Mouse (Mus musculus): Measurements from ENCODE around the gene Osbpl10. TPM values are rescaled to one million over a fixed set of nuclear protein-coding genes. Genes with fewer than 3 reads are reported as not detected.

Osbpl10 gene
- total and polyA plus RNA-seq, 3 experiments = 0.19 TPM; not detected in 2

DNA sequence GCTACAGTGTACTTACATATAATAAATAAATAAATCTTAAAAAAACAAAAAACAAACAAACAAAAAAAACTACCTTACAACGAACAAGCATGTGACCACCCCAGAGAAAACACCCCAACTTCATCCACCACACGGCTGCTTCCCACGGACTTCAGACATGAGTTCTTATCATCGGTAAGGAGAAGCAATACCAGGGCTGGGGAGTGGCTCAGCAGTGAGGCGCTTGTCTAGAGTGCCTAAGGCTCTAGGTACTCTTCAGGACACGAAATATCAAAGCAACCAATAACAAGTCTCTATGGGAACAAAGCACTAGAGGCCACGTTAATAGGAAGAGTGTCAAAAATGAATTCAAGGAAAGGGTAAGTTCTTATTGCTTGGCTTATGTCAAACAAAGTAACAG is 282.1 kb downstream of the Osbpl10 start:
- no peak overlapping the region for H3K9ac ChIP-seq (ENCODE audit: insufficient read depth, low read depth)
- no peak for DNase-seq (ENCODE audit: extremely low read depth)
- no peak overlapping the region for H3K4me3 ChIP-seq (replicated peaks in 1 of 3; ENCODE audit: low read depth in 2 of 3, low read length in 2 of 3, poor library complexity in 1 of 3)
- H3K4me1 ChIP-seq (ENCODE audit: control insufficient read depth in 1 of 2, insufficient read depth in 2 of 2) = no peaks in the 10 kb centered on the region
- in situ Hi-C loops (cut with MboI; ENCODE audit: low pct_ligation_motif_present, low pct_unique_long_range_greater_than_20kb, low sequenced_read_pairs) (no loop called here), dilution Hi-C loops (cut with MboI; ENCODE audit: extremely low pct_ligation_motif_present, extremely low pct_unique_long_range_greater_than_20kb, low sequenced_read_pairs) (no loop called here)
- H3K9me3 ChIP-seq (replicated peaks; ENCODE audit: low read length) = no peaks in the 10 kb centered on the region
- peaks cover 29 to 79% of the 10 kb centered on the region in 2 experiments for H3K36me3 ChIP-seq (replicated peaks in 1 of 2; ENCODE audit: control insufficient read depth in 1 of 2, insufficient read depth in 1 of 2, low read length in 1 of 2)
- no peak overlapping the region for H3K27ac ChIP-seq (ENCODE audit: insufficient read depth, low read depth)
- H3K27me3 ChIP-seq (replicated peaks) = no peaks in the 10 kb centered on the region
- H3K4me2 ChIP-seq (ENCODE audit: insufficient read depth, low read depth, poor library complexity, severe bottlenecking) = no peak overlapping the region
- H3K79me2 ChIP-seq (replicated peaks; ENCODE audit: control insufficient read depth, extremely low read depth, insufficient read depth, poor library complexity, severe bottlenecking) = peaks cover 8% of the 10 kb centered on the region; the same call in 1 of the 2 replicates
- TF ChIP-seq TCF12 (IDR thresholded peaks at IDR 0.05; ENCODE audit: low read depth, low read length) (no peak), POLR2AphosphoS2 (IDR thresholded peaks at IDR 0.05; ENCODE audit: low read depth, low read length) (no peak), MAZ (IDR thresholded peaks at IDR 0.05; ENCODE audit: low read depth, low read length) (no peak), ZNF384 (IDR thresholded peaks at IDR 0.05; ENCODE audit: low read depth, low read length) (no peak), ELF1 (IDR thresholded peaks at IDR 0.05; ENCODE audit: low read depth, low read length) (no peak), NRF1 (IDR thresholded peaks at IDR 0.05; ENCODE audit: low read depth, low read length) (no peak), PAX5 (IDR thresholded peaks at IDR 0.05; ENCODE audit: low read length) (no peak), KAT2A (IDR thresholded peaks at IDR 0.05; ENCODE audit: insufficient replicate concordance, low read length) (no peak), CHD1 (IDR thresholded peaks at IDR 0.05; ENCODE audit: low read depth, low read length) (no peak), MEF2A (IDR thresholded peaks at IDR 0.05; ENCODE audit: borderline replicate concordance, low read depth, low read length) (no peak), NELFE (IDR thresholded peaks at IDR 0.05; ENCODE audit: low read depth, low read length) (no peak), JUN (IDR thresholded peaks at IDR 0.05; ENCODE audit: insufficient read depth, low read depth, low read length) (no peak), IRF4 (IDR thresholded peaks at IDR 0.05; ENCODE audit: low read depth, low read length) (no peak)

GRCm38 (mm10) chr9:115261456-115261855 is 283.1 kb downstream of the Osbpl10 start:
- dilution Hi-C loops (cut with MboI; ENCODE audit: extremely low pct_ligation_motif_present, extremely low pct_unique_long_range_greater_than_20kb, low sequenced_read_pairs) = no loop called here
- in situ Hi-C loops (cut with MboI; ENCODE audit: low pct_ligation_motif_present, low pct_unique_long_range_greater_than_20kb, low sequenced_read_pairs) = no loop called here

More at GRCm38 (mm10) chr9:115261456-115261855, 283.1 kb downstream of the Osbpl10 start:
- peaks cover 33 to 80% of the 10 kb centered on the region in 2 experiments for H3K36me3 ChIP-seq (replicated peaks in 1 of 2; ENCODE audit: control insufficient read depth in 1 of 2, insufficient read depth in 1 of 2, low read length in 1 of 2)
- TF ChIP-seq CTCF (conservative IDR thresholded peaks at IDR 0.05 in 1 of 2, IDR thresholded peaks at IDR 0.05 in 1 of 2; ENCODE audit: low read depth in 2 of 2, low read length in 2 of 2) = peak in 1 of 2 experiments; percentile 36; a peak in 2 of 4 replicates
- no peak for TF ChIP-seq MEF2A (IDR thresholded peaks at IDR 0.05; ENCODE audit: borderline replicate concordance, low read depth, low read length)
- peak; percentile 3 for TF ChIP-seq RAD21 (IDR thresholded peaks at IDR 0.05; ENCODE audit: low read depth, low read length)
- no peak for TF ChIP-seq UBTF (IDR thresholded peaks at IDR 0.05; ENCODE audit: low read depth, low read length)
- TF ChIP-seq SMC3 (IDR thresholded peaks at IDR 0.05; ENCODE audit: low read depth, low read length) = peak; percentile 7; the same call in 1 of the 2 replicates
- H3K9ac ChIP-seq (ENCODE audit: insufficient read depth, low read depth) = no peak overlapping the region
- H3K4me2 ChIP-seq (ENCODE audit: insufficient read depth, low read depth, poor library complexity, severe bottlenecking) = no peak overlapping the region
- DNase-seq (ENCODE audit: extremely low read depth) = no peak
- no peak overlapping the region for H3K27ac ChIP-seq (ENCODE audit: insufficient read depth, low read depth)
- H3K4me3 ChIP-seq (replicated peaks in 1 of 3; ENCODE audit: low read depth in 2 of 3, low read length in 2 of 3, poor library complexity in 1 of 3) = no peak overlapping the region
- peaks cover 8% of the 10 kb centered on the region; the same call in 1 of the 2 replicates for H3K79me2 ChIP-seq (replicated peaks; ENCODE audit: control insufficient read depth, extremely low read depth, insufficient read depth, poor library complexity, severe bottlenecking)
- H3K4me1 ChIP-seq (ENCODE audit: control insufficient read depth in 1 of 2, insufficient read depth in 2 of 2) = no peaks in the 10 kb centered on the region
- no peaks in the 10 kb centered on the region for H3K9me3 ChIP-seq (replicated peaks; ENCODE audit: low read length)
- H3K27me3 ChIP-seq (replicated peaks) = no peaks in the 10 kb centered on the region

Data from CH12.LX (cell line).